Comparison of ENCODE assay signal across 1 mouse cellular context in the genomic region with DNA sequence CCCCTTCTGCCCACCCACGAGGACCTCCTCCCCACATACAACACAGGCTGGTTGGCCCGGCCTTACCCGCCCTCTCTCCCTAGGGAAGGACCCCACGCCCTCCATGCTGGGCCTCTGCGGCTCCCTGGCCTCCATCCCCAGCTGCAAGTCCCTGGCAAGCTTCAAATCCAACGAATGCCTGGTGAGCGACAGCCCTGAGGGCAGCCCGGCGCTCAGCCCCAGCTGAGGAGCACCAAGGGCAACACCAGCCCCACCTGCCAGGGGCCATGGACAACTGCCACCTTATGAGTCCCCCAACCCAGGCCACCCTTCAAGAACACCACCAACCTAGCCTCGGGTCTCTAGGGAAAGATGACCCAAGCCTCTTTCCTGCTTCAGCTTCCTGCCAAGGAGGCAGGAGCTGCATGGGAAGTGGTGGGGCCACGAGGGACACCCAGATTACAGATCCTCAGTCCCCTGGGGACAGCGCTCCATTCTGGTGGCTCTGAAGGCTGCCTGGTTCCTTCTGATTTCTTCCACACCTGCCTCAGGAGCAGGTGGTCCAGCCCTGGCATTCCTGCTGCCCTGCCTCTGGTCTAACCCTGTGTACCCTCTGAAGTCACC.
A peak's percentile ranks its signal among the peaks of the same experiment; 100 is the strongest.
TF ChIP-seq lines count a peak whose summit lies in the region.

No protein-coding gene starts in this region.

TF ChIP-seq in MEL, 35 proteins besides CTCF, POLR2A, EP300 and RAD21:
- TF ChIP-seq ZKSCAN1 (IDR thresholded peaks at IDR 0.05; ENCODE audit: low read depth, low read length): no peak
- no peak for TF ChIP-seq TAL1 (IDR thresholded peaks at IDR 0.05; ENCODE audit: low read length)
- TF ChIP-seq MAZ (IDR thresholded peaks at IDR 0.05; ENCODE audit: low read depth, low read length): no peak
- TF ChIP-seq BHLHE40 (IDR thresholded peaks at IDR 0.05; ENCODE audit: borderline replicate concordance, low read depth, low read length): no peak
- TF ChIP-seq POLR2AphosphoS2 (IDR thresholded peaks at IDR 0.05; ENCODE audit: low read length): peak; percentile 59
- TF ChIP-seq UBTF (IDR thresholded peaks at IDR 0.05; ENCODE audit: borderline replicate concordance, insufficient read depth, low read depth, low read length): no peak
